Mouse (Mus musculus): ENCODE measurements around the gene Zbtb7b. TPM values are rescaled to one million over a fixed set of nuclear protein-coding genes. Genes with fewer than 3 reads are reported as not detected.

Zbtb7b gene
- polyA plus RNA-seq, 1 experiment from 2014 or later, result 0.52 TPM

GRCm38 (mm10) chr3:89424416-89425140, 30.0 kb upstream of the Zbtb7b start:
- Histone ChIP-seq H3K4me3 (no peak overlapping the region), H3K9ac (replicated peaks) (no peak overlapping the region), H3K4me2 (replicated peaks) (no peak overlapping the region), H3K27ac (replicated peaks) (no peak overlapping the region), H3K4me1 (peaks cover 22% of the 10 kb centered on the region), H3K27me3 (no peaks in the 10 kb centered on the region), H3K9me3 (no peaks in the 10 kb centered on the region), H3K36me3 (no peaks in the 10 kb centered on the region; the same call in 1 of the 2 replicates)
- 88% methylated on average over 5 of the region's 5 CpGs for WGBS
- ATAC-seq (replicated peaks), result no peak

DNA sequence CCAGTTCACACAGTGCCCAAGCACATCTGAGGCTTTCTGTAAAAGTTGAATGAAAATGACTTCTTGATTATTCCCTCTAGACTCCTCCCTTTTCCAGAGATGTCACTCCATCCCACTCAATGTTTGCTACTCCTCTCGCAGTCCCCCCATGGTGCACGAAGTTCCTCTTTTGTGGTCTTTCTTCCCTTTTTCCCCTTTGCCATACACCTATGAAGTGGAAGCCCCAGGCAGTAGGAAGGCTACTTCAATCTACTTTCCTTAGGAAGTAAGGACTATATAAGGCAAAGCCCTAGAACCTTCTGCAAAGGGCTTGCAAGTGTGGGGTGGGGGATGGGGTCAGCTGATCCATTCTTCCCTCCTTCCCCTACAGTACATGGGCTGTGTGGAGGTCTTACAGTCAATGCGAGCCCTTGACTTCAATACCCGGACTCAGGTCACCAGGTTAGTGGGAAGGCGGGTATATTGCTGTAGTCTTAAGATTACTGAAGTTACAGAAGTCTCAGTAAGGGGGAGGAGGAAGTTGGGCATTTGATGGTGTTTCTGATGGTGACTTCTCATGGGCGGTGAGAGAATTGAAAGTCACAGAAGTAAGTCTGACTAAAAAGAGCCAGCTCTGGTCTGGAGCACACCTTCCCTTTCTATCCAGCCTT, 28.1 kb upstream of the Zbtb7b start:
- H3K27me3 ChIP-seq, result no peaks in the 10 kb centered on the region
- no peak overlapping the region for H3K27ac ChIP-seq (replicated peaks)
- 81% methylated on average over 6 of the region's 6 CpGs for WGBS
- H3K4me2 ChIP-seq (replicated peaks), result peak overlapping the region; percentile 43; the same call in 1 of the 2 replicates
- no peak for ATAC-seq (replicated peaks)
- H3K9ac ChIP-seq (replicated peaks), result no peak overlapping the region
- no peaks in the 10 kb centered on the region for H3K9me3 ChIP-seq
- H3K36me3 ChIP-seq, result no peaks in the 10 kb centered on the region; the same call in 1 of the 2 replicates
- H3K4me3 ChIP-seq, result no peak overlapping the region
- H3K4me1 ChIP-seq, result peaks cover 27% of the 10 kb centered on the region

DNA sequence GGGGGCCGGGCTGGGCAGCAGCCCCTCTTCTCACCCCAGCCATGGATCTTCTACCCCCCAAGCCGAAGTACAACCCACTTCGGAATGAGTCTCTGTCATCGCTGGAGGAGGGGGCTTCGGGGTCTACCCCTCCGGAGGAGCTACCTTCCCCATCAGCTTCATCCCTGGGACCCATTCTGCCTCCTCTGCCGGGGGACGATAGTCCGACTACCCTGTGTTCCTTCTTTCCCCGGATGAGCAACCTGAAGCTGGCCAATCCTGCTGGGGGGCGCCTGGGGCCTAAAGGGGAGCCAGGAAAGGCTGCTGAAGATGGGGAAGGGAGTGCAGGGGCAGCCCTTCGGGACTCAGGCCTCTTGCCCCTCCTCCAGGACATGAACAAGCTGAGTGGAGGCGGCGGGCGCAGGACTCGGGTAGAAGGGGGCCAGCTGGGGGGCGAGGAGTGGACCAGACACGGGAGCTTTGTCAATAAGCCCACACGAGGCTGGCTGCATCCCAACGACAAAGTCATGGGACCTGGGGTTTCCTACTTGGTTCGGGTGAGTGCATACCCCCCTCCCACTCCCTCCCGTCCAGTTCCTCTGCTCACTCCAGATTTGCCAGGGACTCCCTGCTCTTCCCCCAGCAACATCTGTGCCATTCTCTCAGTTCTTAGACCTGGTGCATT, 27.4 kb upstream of the Zbtb7b start:
- peaks cover 34% of the 10 kb centered on the region for H3K4me1 ChIP-seq
- H3K27me3 ChIP-seq, result no peaks in the 10 kb centered on the region
- H3K36me3 ChIP-seq, result no peaks in the 10 kb centered on the region
- ATAC-seq (replicated peaks), result no peak
- H3K4me3 ChIP-seq, result peak overlapping the region; percentile 27
- H3K9me3 ChIP-seq, result no peaks in the 10 kb centered on the region
- no peak overlapping the region for H3K27ac ChIP-seq (replicated peaks)
- peak overlapping the region; percentile 40 for H3K9ac ChIP-seq (replicated peaks)
- H3K4me2 ChIP-seq (replicated peaks), result peak overlapping the region; percentile 43
- WGBS, result 7% methylated on average over 22 of the region's 22 CpGs

DNA sequence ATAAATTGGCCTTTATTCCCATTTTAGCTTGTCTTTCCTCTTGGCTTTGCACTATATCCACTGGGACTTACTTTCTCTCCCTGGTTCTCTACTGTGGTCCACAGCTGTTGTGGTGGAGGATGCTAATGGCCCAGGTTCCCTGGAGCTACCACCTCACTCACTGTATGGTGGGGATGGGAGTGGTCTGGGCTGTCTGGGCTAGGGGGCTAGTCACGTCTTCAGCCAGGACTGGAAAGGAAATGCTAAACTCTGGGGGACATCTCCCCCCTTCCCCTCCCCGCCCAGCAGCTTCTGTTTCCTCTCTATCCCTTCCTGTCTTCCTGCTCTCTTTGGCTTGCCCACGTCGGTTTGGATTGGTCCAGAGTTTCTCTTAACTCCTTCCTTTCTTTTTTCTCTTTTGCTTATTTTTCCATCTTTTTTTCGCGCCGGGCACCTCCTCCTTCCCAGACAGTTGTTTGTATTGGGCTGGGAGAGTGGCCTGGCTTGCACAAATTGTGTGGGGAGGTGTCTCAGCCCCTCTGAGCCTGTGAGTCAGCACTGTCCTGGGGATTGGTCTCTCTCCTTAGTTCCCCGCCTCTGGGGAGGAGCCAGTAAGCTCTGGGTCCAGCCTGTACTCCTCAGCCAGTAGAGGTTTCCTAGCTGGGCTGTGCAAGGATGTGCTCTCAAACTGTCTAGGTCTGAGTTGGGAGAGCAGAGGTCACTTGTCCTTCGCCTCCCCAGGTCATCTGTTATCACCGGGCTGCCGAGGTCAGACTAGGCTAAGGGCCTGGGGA, 26.6 kb upstream of the Zbtb7b start:
- Histone ChIP-seq H3K9ac (replicated peaks) (peak overlapping the region; percentile 40), H3K27me3 (no peaks in the 10 kb centered on the region), H3K27ac (replicated peaks) (no peak overlapping the region), H3K4me1 (peaks cover 41% of the 10 kb centered on the region), H3K9me3 (no peaks in the 10 kb centered on the region), H3K36me3 (no peaks in the 10 kb centered on the region), H3K4me2 (replicated peaks) (peak overlapping the region; percentile 43), H3K4me3 (peak overlapping the region; percentile 27)
- WGBS, result 6% methylated on average over 11 of the region's 11 CpGs
- 0 out of 2 replicates have a peak, but pooled peaks have one; percentile 23 for ATAC-seq (replicated peaks)

GRCm38 (mm10) chr3:89420421-89420820, 25.8 kb upstream of the Zbtb7b start:
- H3K9ac ChIP-seq (replicated peaks), result no peak overlapping the region
- ATAC-seq (replicated peaks), result no peak
- H3K36me3 ChIP-seq, result 0 out of 2 replicates have a peak, but pooled peaks cover 5% of the 10 kb centered on the region
- peaks cover 43% of the 10 kb centered on the region for H3K4me1 ChIP-seq
- H3K9me3 ChIP-seq, result no peaks in the 10 kb centered on the region
- H3K27me3 ChIP-seq, result no peaks in the 10 kb centered on the region
- no peak overlapping the region for H3K27ac ChIP-seq (replicated peaks)
- H3K4me2 ChIP-seq (replicated peaks), result no peak overlapping the region
- WGBS, result 73% methylated on average over 2 of the region's 2 CpGs
- no peak overlapping the region for H3K4me3 ChIP-seq

- peak overlapping the region; percentile 48 for H3K9ac ChIP-seq (replicated peaks)
- peak overlapping the region; percentile 58 for H3K4me3 ChIP-seq
- 28% methylated on average over 3 of the region's 3 CpGs for WGBS
- H3K36me3 ChIP-seq, result peaks cover 8% of the 10 kb centered on the region
- peak overlapping the region; percentile 87 for H3K27ac ChIP-seq (replicated peaks)
- ATAC-seq (replicated peaks), result no peak
- H3K4me2 ChIP-seq (replicated peaks), result peak overlapping the region; percentile 85
- peaks cover 43% of the 10 kb centered on the region for H3K4me1 ChIP-seq
- H3K9me3 ChIP-seq, result no peaks in the 10 kb centered on the region
- no peaks in the 10 kb centered on the region for H3K27me3 ChIP-seq
Observed at GRCm38 (mm10) chr3:89419981-89420380, 25.4 kb upstream of the Zbtb7b start.

DNA sequence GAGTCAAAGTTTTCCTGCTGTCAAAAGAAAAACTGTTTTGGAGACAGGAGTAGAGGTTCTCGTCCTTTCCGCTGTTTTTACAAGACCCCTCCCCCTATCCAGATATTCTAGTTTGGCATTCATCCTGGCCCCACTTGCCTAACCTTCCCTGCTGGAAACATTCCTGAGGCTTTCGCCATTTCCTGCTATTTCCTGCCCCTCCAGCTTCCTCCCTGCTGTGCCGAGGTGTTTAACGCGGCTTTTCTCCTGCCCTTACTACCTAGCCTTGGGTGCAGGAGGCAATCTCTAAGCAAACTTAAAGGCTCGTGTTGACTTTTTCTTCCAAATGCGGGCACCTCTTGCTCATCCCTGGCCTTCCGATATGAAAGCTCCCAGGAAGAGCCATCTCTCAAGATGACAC, 25.0 kb upstream of the Zbtb7b start:
- H3K4me3 ChIP-seq, result peak overlapping the region; percentile 58
- peak overlapping the region; percentile 87 for H3K27ac ChIP-seq (replicated peaks)
- H3K27me3 ChIP-seq, result no peaks in the 10 kb centered on the region
- peaks cover 43% of the 10 kb centered on the region for H3K4me1 ChIP-seq
- H3K36me3 ChIP-seq, result peaks cover 12% of the 10 kb centered on the region
- WGBS, result 6% methylated on average over 9 of the region's 9 CpGs
- H3K4me2 ChIP-seq (replicated peaks), result peak overlapping the region; percentile 85
- peak overlapping the region; percentile 48 for H3K9ac ChIP-seq (replicated peaks)
- ATAC-seq (replicated peaks), result no peak
- H3K9me3 ChIP-seq, result no peaks in the 10 kb centered on the region

GRCm38 (mm10) chr3:89418861-89419250, 24.3 kb upstream of the Zbtb7b start:
- peak; percentile 5; the same call in 1 of the 2 replicates for ATAC-seq (replicated peaks)
- H3K27ac ChIP-seq (replicated peaks), result peak overlapping the region; percentile 87
- WGBS, result 0% methylated on average over 16 of the region's 16 CpGs
- H3K36me3 ChIP-seq, result peaks cover 19% of the 10 kb centered on the region
- H3K9me3 ChIP-seq, result no peaks in the 10 kb centered on the region
- peak overlapping the region; percentile 48 for H3K9ac ChIP-seq (replicated peaks)
- H3K27me3 ChIP-seq, result no peaks in the 10 kb centered on the region
- H3K4me2 ChIP-seq (replicated peaks), result peak overlapping the region; percentile 85
- H3K4me1 ChIP-seq, result peaks cover 43% of the 10 kb centered on the region
- peak overlapping the region; percentile 58 for H3K4me3 ChIP-seq

- under 1% methylated on average over 39 of the region's 39 CpGs for WGBS
- H3K4me3 ChIP-seq, result peak within 1 kb of the TSS; percentile 58
- no peaks in the 10 kb centered on the region for H3K9me3 ChIP-seq
- peak within 1 kb of the TSS; percentile 85 for H3K4me2 ChIP-seq (replicated peaks)
- peak within 1 kb of the TSS; percentile 48 for H3K9ac ChIP-seq (replicated peaks)
- peaks cover 43% of the 10 kb centered on the region for H3K4me1 ChIP-seq
- H3K36me3 ChIP-seq, result peaks cover 20% of the 10 kb centered on the region
- no peaks in the 10 kb centered on the region for H3K27me3 ChIP-seq
- peak; percentile 95 for ATAC-seq (replicated peaks)
- peak within 1 kb of the TSS; percentile 87 for H3K27ac ChIP-seq (replicated peaks)
Observed at GRCm38 (mm10) chr3:89418170-89418860, 23.7 kb upstream of the Zbtb7b start, which contains the start of the genes Cks1b and Shc1. Cks1b (minus strand) TSS chr3:89418383. Shc1 (plus strand) TSS chr3:89418443.

- Histone ChIP-seq H3K9me3 (no peaks in the 10 kb centered on the region), H3K4me3 (peak overlapping the region; percentile 58), H3K36me3 (peaks cover 20% of the 10 kb centered on the region), H3K4me2 (replicated peaks) (peak overlapping the region; percentile 85), H3K27me3 (no peaks in the 10 kb centered on the region), H3K9ac (replicated peaks) (peak overlapping the region; percentile 47), H3K4me1 (peaks cover 43% of the 10 kb centered on the region), H3K27ac (replicated peaks) (peak overlapping the region; percentile 87)
- ATAC-seq (replicated peaks), result peak; percentile 59
- WGBS, result under 1% methylated on average over 20 of the region's 20 CpGs
Observed at GRCm38 (mm10) chr3:89417840-89418169, 23.2 kb upstream of the Zbtb7b start.

DNA sequence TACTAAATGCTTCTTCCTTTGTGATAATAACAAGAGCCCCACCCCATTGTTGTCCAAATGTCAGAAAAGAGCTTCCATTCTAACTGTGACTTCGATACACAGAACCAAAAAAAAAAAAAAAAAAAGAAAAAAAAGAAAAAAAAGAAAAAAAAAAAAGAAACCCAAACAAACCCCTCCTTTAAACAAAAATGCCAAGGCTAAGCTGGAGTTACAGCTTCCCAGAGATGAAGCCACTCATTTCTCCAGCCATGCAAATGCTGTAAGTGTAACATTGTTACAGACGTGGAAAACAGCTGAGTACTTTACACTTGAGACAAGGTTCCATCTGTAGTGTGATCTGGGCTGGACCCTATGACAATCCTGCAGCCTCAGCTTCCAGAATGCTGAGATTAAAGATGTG, 22.6 kb upstream of the Zbtb7b start:
- peak overlapping the region; percentile 87 for H3K27ac ChIP-seq (replicated peaks)
- H3K4me3 ChIP-seq, result peak overlapping the region; percentile 58
- peaks cover 20% of the 10 kb centered on the region for H3K36me3 ChIP-seq
- peaks cover 45% of the 10 kb centered on the region for H3K4me1 ChIP-seq
- H3K4me2 ChIP-seq (replicated peaks), result peak overlapping the region; percentile 85
- H3K9ac ChIP-seq (replicated peaks), result peak overlapping the region; percentile 47
- 14% methylated on average over 2 of the region's 2 CpGs for WGBS
- H3K9me3 ChIP-seq, result no peaks in the 10 kb centered on the region
- no peak for ATAC-seq (replicated peaks)
- H3K27me3 ChIP-seq, result no peaks in the 10 kb centered on the region

Measured in forebrain, embryonic 15.5 days (tissue).